Mouse (Mus musculus) hindbrain, postnatal 0 days (tissue): ENCODE measurements around the gene Zfhx2. TPM values are rescaled to one million over a fixed set of nuclear protein-coding genes. Genes with fewer than 3 reads are reported as not detected.
A peak's percentile ranks its signal among the peaks of the same experiment; 100 is the strongest.

ENCODE experiments used
- ATAC-seq: fragments of 200-750 bp; cut with Nextera tagmentation; 2 replicates; pipeline ENCODE4 v1.8.0; 2017; ENCODE audit warnings: mild to moderate bottlenecking, moderate TSS enrichment, moderate library complexity
- DNase-seq: peaks from one replicate; pipeline ENCODE4 v3.0.0-alpha.2; 2015; ENCODE audit warnings: low spot score
- H3K27ac ChIP-seq: fragments of 300-500 bp; sonication (generic); 2 replicates; pipeline ENCODE4 v1.5.1; 2014; ENCODE audit warnings: mild to moderate bottlenecking
- H3K27me3 ChIP-seq: fragments of 300-500 bp; sonication (generic); 2 replicates; pipeline ENCODE4 v1.6.1; 2014; ENCODE audit warnings: low read length, mixed read lengths; ENCODE audit not compliant: insufficient read depth
- H3K36me3 ChIP-seq: fragments of 300-500 bp; sonication (generic); 2 replicates; pipeline ENCODE4 v1.6.1; 2014; ENCODE audit warnings: low read length, mixed read lengths; ENCODE audit not compliant: insufficient read depth
- H3K4me1 ChIP-seq: fragments of 300-500 bp; sonication (generic); 2 replicates; pipeline ENCODE4 v1.6.1; 2014; ENCODE audit warnings: antibody characterized with exemption, low read length, mixed read lengths; ENCODE audit not compliant: insufficient read depth
- H3K4me2 ChIP-seq: fragments of 300-500 bp; sonication (generic); 2 replicates; pipeline ENCODE4 v1.6.1; 2014; ENCODE audit warnings: low read depth, mild to moderate bottlenecking, low read length, moderate library complexity, mixed read lengths
- H3K4me3 ChIP-seq: fragments of 300-500 bp; sonication (generic); 2 replicates; pipeline ENCODE4 v1.5.1; 2014; ENCODE audit warnings: low read length
- H3K9ac ChIP-seq: fragments of 300-500 bp; sonication (generic); replicated peaks from 2 replicates; pipeline ENCODE4 v1.6.1; 2014; ENCODE audit warnings: mild to moderate bottlenecking, low read length, moderate library complexity, mixed read lengths
- H3K9me3 ChIP-seq: fragments of 300-500 bp; sonication (generic); 2 replicates; pipeline ENCODE4 v1.6.1; 2016; ENCODE audit warnings: low read length, mixed read lengths
- CTCF ChIP-seq: IDR thresholded peaks from 2 replicates; pipeline ENCODE4 v1.5.1; 2016; ENCODE audit warnings: antibody characterized with exemption, control low read depth, low read depth
- WGBS: fragments of 180-500 bp; shearing (Covaris S2); extraction: QIAGEN DNeasy Blood & Tissue Kit; methylation state at CpG from one replicate; pipeline ENCODE4 v1.1.7; 2014; 5-methylcytosine and 5-hydroxymethylcytosine counted together
- polyA plus RNA-seq: library from polyadenylated mRNA; unstranded; fragments of >200 nt; fragmentation: Nextera tagmentation; extraction: Ambion mirVana; gene quantifications from 2 replicates; pipeline ENCODE4 v1.2.1, GENCODE M21; 2015
- total RNA-seq: library from RNA; depleted of rRNA; stranded (reverse); fragments of >200 nt; gene quantifications from 2 replicates; pipeline ENCODE4 v1.2.3, GENCODE M21; 2014; rRNA removed

Zfhx2 gene
- total and polyA plus RNA-seq, 2 experiments from 2014 or later, result 8.1 to 10.9 TPM

- peak; percentile 60 for ATAC-seq
- H3K36me3 ChIP-seq, result peaks cover 35% of the 10 kb centered on the region
- no peak overlapping the region for H3K27ac ChIP-seq
- H3K4me3 ChIP-seq, result no peak overlapping the region
- H3K9me3 ChIP-seq, result no peaks in the 10 kb centered on the region
- DNase-seq, result peak; percentile 43
- no peak overlapping the region for H3K4me2 ChIP-seq
- 33% methylated on average over 9 of the region's 9 CpGs for WGBS
- TF ChIP-seq CTCF, result no peak
- no peaks in the 10 kb centered on the region for H3K27me3 ChIP-seq
- H3K4me1 ChIP-seq, result no peaks in the 10 kb centered on the region
- no peak overlapping the region for H3K9ac ChIP-seq
These were observed 71.7 kb downstream of the Zfhx2 start for GRCm38 (mm10) chr14:55020394-55020793.

- TF ChIP-seq CTCF, result no peak
- no peaks in the 10 kb centered on the region for H3K27me3 ChIP-seq
- no peak overlapping the region for H3K9ac ChIP-seq
- H3K4me2 ChIP-seq, result no peak overlapping the region
- no peaks in the 10 kb centered on the region for H3K9me3 ChIP-seq
- H3K27ac ChIP-seq, result no peak overlapping the region
- H3K36me3 ChIP-seq, result peaks cover 20% of the 10 kb centered on the region; the same call in 1 of the 2 replicates
- H3K4me3 ChIP-seq, result no peak overlapping the region
- 93% methylated on average over 16 of the region's 16 CpGs for WGBS
- ATAC-seq, result no peak
- H3K4me1 ChIP-seq, result no peaks in the 10 kb centered on the region
- no peak for DNase-seq
These were observed 75.2 kb downstream of the Zfhx2 start for GRCm38 (mm10) chr14:55016876-55017275.

- no peaks in the 10 kb centered on the region for H3K27me3 ChIP-seq
- DNase-seq (no peak), ATAC-seq (no peak; the same call in 1 of the 2 replicates)
- peak overlapping the region; percentile 73 for H3K9ac ChIP-seq
- H3K27ac ChIP-seq, result peak overlapping the region; percentile 82
- no peaks in the 10 kb centered on the region for H3K4me1 ChIP-seq
- H3K4me2 ChIP-seq, result peak overlapping the region; percentile 80
- H3K9me3 ChIP-seq, result no peaks in the 10 kb centered on the region
- TF ChIP-seq CTCF, result no peak
- peak overlapping the region; percentile 83 for H3K4me3 ChIP-seq
- WGBS, result under 1% methylated on average over 17 of the region's 17 CpGs
- H3K36me3 ChIP-seq, result peaks cover 9% of the 10 kb centered on the region; the same call in 1 of the 2 replicates
These were observed 76.4 kb downstream of the Zfhx2 start for GRCm38 (mm10) chr14:55015767-55016111.

- peak; percentile 98 for ATAC-seq
- DNase-seq, result peak; percentile 99
- WGBS, result under 1% methylated on average over 36 of the region's 36 CpGs
- Histone ChIP-seq H3K9ac (peak within 1 kb of the TSS; percentile 80), H3K4me3 (peak within 1 kb of the TSS; percentile 83), H3K4me2 (peak within 1 kb of the TSS; percentile 80), H3K36me3 (peaks cover 5% of the 10 kb centered on the region; the same call in 1 of the 2 replicates), H3K4me1 (no peaks in the 10 kb centered on the region), H3K27me3 (no peaks in the 10 kb centered on the region), H3K27ac (peak within 1 kb of the TSS; percentile 95), H3K9me3 (no peaks in the 10 kb centered on the region)
- TF ChIP-seq CTCF, result peak; percentile 96
These were observed 76.9 kb downstream of the Zfhx2 start, which contains the start of gene Ngdn for GRCm38 (mm10) chr14:55014991-55015766. Gene Ngdn, plus strand, starts transcription at chr14:55015454.

- no peaks in the 10 kb centered on the region for H3K4me1 ChIP-seq
- peak overlapping the region; percentile 95 for H3K27ac ChIP-seq
- DNase-seq (no peak), ATAC-seq (peak; percentile 45)
- no peaks in the 10 kb centered on the region for H3K27me3 ChIP-seq
- peak overlapping the region; percentile 76 for H3K4me2 ChIP-seq
- H3K4me3 ChIP-seq, result peak overlapping the region; percentile 43
- peak overlapping the region; percentile 80 for H3K9ac ChIP-seq
- H3K9me3 ChIP-seq, result no peaks in the 10 kb centered on the region
- WGBS, result under 1% methylated on average over 27 of the region's 27 CpGs
- H3K36me3 ChIP-seq, result peaks cover 5% of the 10 kb centered on the region; the same call in 1 of the 2 replicates
- no peak for TF ChIP-seq CTCF
These were observed 77.5 kb downstream of the Zfhx2 start for GRCm38 (mm10) chr14:55014591-55014990.

- DNase-seq, result peak; percentile 53
- Histone ChIP-seq H3K4me3 (no peak overlapping the region), H3K4me1 (no peaks in the 10 kb centered on the region), H3K9ac (no peak overlapping the region), H3K27me3 (no peaks in the 10 kb centered on the region), H3K36me3 (no peaks in the 10 kb centered on the region), H3K9me3 (no peaks in the 10 kb centered on the region), H3K4me2 (no peak overlapping the region), H3K27ac (no peak overlapping the region)
- no peak for ATAC-seq
- peak; percentile 58 for TF ChIP-seq CTCF
- 60% methylated on average over 4 of the region's 4 CpGs for WGBS
These were observed 81.0 kb downstream of the Zfhx2 start for GRCm38 (mm10) chr14:55011116-55011515.

Other genes starting within 250 kb of the Zfhx2 start
- 7.8 and 9.6 TPM in 2 replicates for gene Homez, start 221.4 kb downstream of the Zfhx2 start, total RNA-seq
- gene Homez, start 221.4 kb downstream of the Zfhx2 start, polyA plus RNA-seq, result 9.0 and 9.3 TPM in 2 replicates
- gene Ppp1r3e, start 214.8 kb downstream of the Zfhx2 start, total RNA-seq, result 21.3 and 26.5 TPM in 2 replicates
- gene Ppp1r3e, start 214.8 kb downstream of the Zfhx2 start, polyA plus RNA-seq, result 4.0 and 5.1 TPM in 2 replicates
- 28.4 and 37.1 TPM in 2 replicates for gene Bcl2l2, start 208.9 kb downstream of the Zfhx2 start, total RNA-seq
- gene Bcl2l2, start 208.9 kb downstream of the Zfhx2 start, polyA plus RNA-seq, result 4.3 and 4.6 TPM in 2 replicates
- gene Gm20521, start 208.9 kb downstream of the Zfhx2 start, total RNA-seq, result 3.0 and 6.8 TPM in 2 replicates
- 1.3 and 1.9 TPM in 2 replicates for gene Gm20521, start 208.9 kb downstream of the Zfhx2 start, polyA plus RNA-seq
- gene Pabpn1, start 199.8 kb downstream of the Zfhx2 start, total RNA-seq, result 88.1 and 109 TPM in 2 replicates
- 145 and 154 TPM in 2 replicates for gene Pabpn1, start 199.8 kb downstream of the Zfhx2 start, polyA plus RNA-seq
- 605 and 606 TPM in 2 replicates for gene Slc22a17, start 179.2 kb downstream of the Zfhx2 start, total RNA-seq
- gene Slc22a17, start 179.2 kb downstream of the Zfhx2 start, polyA plus RNA-seq, result 349 and 369 TPM in 2 replicates
- gene Efs, start 166.2 kb downstream of the Zfhx2 start, total RNA-seq, result 38.0 and 43.1 TPM in 2 replicates
- gene Efs, start 166.2 kb downstream of the Zfhx2 start, polyA plus RNA-seq, result 12.9 and 13.8 TPM in 2 replicates
- not detected in 2 replicates for gene Il25, start 159.6 kb downstream of the Zfhx2 start, total RNA-seq
- gene Il25, start 159.6 kb downstream of the Zfhx2 start, polyA plus RNA-seq, result 0.95 and 1.2 TPM in 2 replicates
- gene Cmtm5, start 156.1 kb downstream of the Zfhx2 start, total RNA-seq, result 62.6 and 74.1 TPM in 2 replicates
- gene Cmtm5, start 156.1 kb downstream of the Zfhx2 start, polyA plus RNA-seq, result 44.8 and 52.1 TPM in 2 replicates
- 0.21 and 0.32 TPM in 2 replicates for gene Myh6, start 125.4 kb downstream of the Zfhx2 start, total RNA-seq
- gene Myh6, start 125.4 kb downstream of the Zfhx2 start, polyA plus RNA-seq, result 1.1 and 1.4 TPM in 2 replicates
- not detected in 2 replicates for gene Gm17428, start 115.4 kb downstream of the Zfhx2 start, total RNA-seq
- not detected in 2 replicates for gene Gm17428, start 115.4 kb downstream of the Zfhx2 start, polyA plus RNA-seq
- gene Myh7, start 97.7 kb downstream of the Zfhx2 start, total RNA-seq, result 1.3 and 2.0 TPM in 2 replicates
- gene Myh7, start 97.7 kb downstream of the Zfhx2 start, polyA plus RNA-seq, result 6.5 and 8.6 TPM in 2 replicates
- gene Ngdn, start 76.9 kb downstream of the Zfhx2 start, total RNA-seq, result 16.6 and 25.4 TPM in 2 replicates
- gene Ngdn, start 76.9 kb downstream of the Zfhx2 start, polyA plus RNA-seq, result 53.2 and 55.2 TPM in 2 replicates
- gene Thtpa, start 2.5 kb upstream of the Zfhx2 start, total RNA-seq, result 37.7 and 44.1 TPM in 2 replicates
- 31.8 and 32.8 TPM in 2 replicates for gene Thtpa, start 2.5 kb upstream of the Zfhx2 start, polyA plus RNA-seq
- gene Ap1g2, start 14.3 kb upstream of the Zfhx2 start, total RNA-seq, result 5.7 and 6.5 TPM in 2 replicates
- 5.9 and 6.1 TPM in 2 replicates for gene Ap1g2, start 14.3 kb upstream of the Zfhx2 start, polyA plus RNA-seq
- gene Jph4, start 24.6 kb upstream of the Zfhx2 start, total RNA-seq, result 124 and 126 TPM in 2 replicates
- 28.3 and 29.4 TPM in 2 replicates for gene Jph4, start 24.6 kb upstream of the Zfhx2 start, polyA plus RNA-seq
- 1.7 TPM in 1 of 2 replicates, not detected in the other for gene Dhrs2, start 129.7 kb upstream of the Zfhx2 start, total RNA-seq
- 1.6 and 2.0 TPM in 2 replicates for gene Dhrs2, start 129.7 kb upstream of the Zfhx2 start, polyA plus RNA-seq